Mouse (Mus musculus) adipocyte (in vitro differentiated cells): ENCODE measurements at regions not wholly inside any gene's neighbourhood (a gene's known extent, or its start where the extent isn't known, plus 50 kb on each side); places are given as distances from the start of the nearest gene placed in this dataset.

ENCODE experiments used
- DNase-seq: peaks from one replicate; pipeline ENCODE4 v3.0.0-alpha.2; 2016; ENCODE audit warnings: low spot score

GRCm38 (mm10) chr15:17289221-17289620 is 560.7 kb downstream of the Cdh9 start:
- no peak for DNase-seq
